18 mouse cellular contexts compared by ENCODE assay signal in genomic region chr9:94882517-94882916, GRCm38 (mm10).
DNase-seq lines count a peak whose midpoint lies in the region; TF ChIP-seq lines count a peak whose summit lies in the region.
"Had no signal": no experiment of that assay in that cellular context is flagged by ENCODE, and none has a peak within 500 bp of the region (broad histone marks: within the 10 kb centered on the region; RNA-seq: fewer than 3 reads in every experiment).

No protein-coding gene starts in this region.

- DNase-seq in frontal cortex, postnatal 36 days (ENCODE audit: low spot score in 2 of 2) = peak; percentile 3 to 10
- no peak for DNase-seq in frontal cortex, postnatal 10 days (ENCODE audit: low spot score in 2 of 2)
- peak; percentile 3 to 5 for DNase-seq in left cerebral cortex, adult 18-20 months (ENCODE audit: low spot score in 2 of 2)
- DNase-seq in left cerebral cortex, adult 2 months (ENCODE audit: extremely low spot score in 1 of 2, low spot score in 2 of 2) = no peak
- DNase-seq in brain, adult 2 months (ENCODE audit: low read depth, low spot score) = peak; percentile 15
- no peak for DNase-seq in layer of hippocampus, adult 11-12 months (ENCODE audit: low spot score)
- DNase-seq: adrenal gland, adult 2 months; adrenal gland, postnatal 10 days; adrenal gland, postnatal 25 days; cerebellum, adult 11-12 months; cerebellum, adult 2 months; cerebellum, adult 9-10 months; cerebellum, postnatal 10 days; cerebellum, postnatal 25 days had no signal

- H3K27ac ChIP-seq in left cerebral cortex, adult 2 months = no peak overlapping the region
- H3K27ac ChIP-seq: embryonic facial prominence, embryonic 10.5 days; embryonic facial prominence, embryonic 12.5 days; forebrain, embryonic 13.5 days; forebrain, embryonic 15.5 days had no signal

- H3K4me3 ChIP-seq in left cerebral cortex, adult 2 months = no peak overlapping the region
- H3K4me3 ChIP-seq: embryonic facial prominence, embryonic 10.5 days; embryonic facial prominence, embryonic 12.5 days; forebrain, embryonic 13.5 days; forebrain, embryonic 15.5 days had no signal

- TF ChIP-seq CTCF in left cerebral cortex, adult 2 months (IDR thresholded peaks at IDR 0.05) = no peak

- intact Hi-C loops in left cerebral cortex, adult 2 months (cut with DNase I) = no loop called here

Comparison
In these comparisons a context has a peak if more than half of its experiments do, and no peak if none do; other contexts are left out.
1. DNase-seq: peak in frontal cortex, postnatal 36 days (2 of 2), left cerebral cortex, adult 18-20 months (2 of 2) and brain, adult 2 months (single experiment); none in frontal cortex, postnatal 10 days (0 of 2), left cerebral cortex, adult 2 months (0 of 2) and layer of hippocampus, adult 11-12 months (single experiment).